Mouse (Mus musculus) hindbrain, embryonic 15.5 days (tissue): ENCODE data around the gene Atg10. TPM values are rescaled to one million over a fixed set of nuclear protein-coding genes. Genes with fewer than 3 reads are reported as not detected.
A peak's percentile ranks its signal among the peaks of the same experiment; 100 is the strongest.

Source experiments
- ATAC-seq: fragments of 200-750 bp; cut with Nextera tagmentation; 2 replicates; pipeline ENCODE4 v1.8.0; 2017; ENCODE audit warnings: low read depth, moderate number of reproducible peaks, moderate TSS enrichment; ENCODE audit not compliant: low FRiP score
- H3K27ac ChIP-seq: fragments of 300-500 bp; sonication (generic); replicated peaks from 2 replicates; pipeline ENCODE4 v1.5.1; 2015; ENCODE audit warnings: mild to moderate bottlenecking, inconsistent platforms
- H3K27me3 ChIP-seq: fragments of 300-500 bp; sonication (generic); 2 replicates; pipeline ENCODE4 v1.6.1; 2015; ENCODE audit warnings: control low read depth, inconsistent platforms
- H3K36me3 ChIP-seq: fragments of 300-500 bp; sonication (generic); 2 replicates; pipeline ENCODE4 v1.6.1; 2015; ENCODE audit warnings: control low read depth, inconsistent platforms
- H3K4me1 ChIP-seq: fragments of 300-500 bp; sonication (generic); replicated peaks from 2 replicates; pipeline ENCODE4 v1.6.1; 2015; ENCODE audit warnings: control low read depth, inconsistent platforms
- H3K4me2 ChIP-seq: fragments of 300-500 bp; sonication (generic); 2 replicates; pipeline ENCODE4 v1.6.1; 2015; ENCODE audit warnings: moderate library complexity, mild to moderate bottlenecking, inconsistent platforms
- H3K4me3 ChIP-seq: fragments of 300-500 bp; sonication (generic); 2 replicates; pipeline ENCODE4 v1.5.1; 2015; ENCODE audit warnings: mild to moderate bottlenecking, inconsistent platforms
- H3K9ac ChIP-seq: fragments of 300-500 bp; sonication (generic); 2 replicates; pipeline ENCODE4 v1.6.1; 2015; ENCODE audit warnings: inconsistent platforms
- H3K9me3 ChIP-seq: fragments of 300-500 bp; sonication (generic); 2 replicates; pipeline ENCODE4 v1.6.1; 2016; ENCODE audit warnings: control low read depth, inconsistent platforms
- WGBS: fragments of 180-500 bp; shearing (Covaris S2); methylation state at CpG from one replicate; pipeline ENCODE4 v1.1.7; 2015; 5-methylcytosine and 5-hydroxymethylcytosine counted together
- polyA plus RNA-seq: library from polyadenylated mRNA; unstranded; fragments of >200 nt; fragmentation: Nextera tagmentation; extraction: Ambion mirVana; gene quantifications from 2 replicates; pipeline ENCODE4 v1.2.1, GENCODE M21; 2015

Gene Atg10
- polyA plus RNA-seq, 1 experiment from 2014 or later, result 13.6 TPM

DNA sequence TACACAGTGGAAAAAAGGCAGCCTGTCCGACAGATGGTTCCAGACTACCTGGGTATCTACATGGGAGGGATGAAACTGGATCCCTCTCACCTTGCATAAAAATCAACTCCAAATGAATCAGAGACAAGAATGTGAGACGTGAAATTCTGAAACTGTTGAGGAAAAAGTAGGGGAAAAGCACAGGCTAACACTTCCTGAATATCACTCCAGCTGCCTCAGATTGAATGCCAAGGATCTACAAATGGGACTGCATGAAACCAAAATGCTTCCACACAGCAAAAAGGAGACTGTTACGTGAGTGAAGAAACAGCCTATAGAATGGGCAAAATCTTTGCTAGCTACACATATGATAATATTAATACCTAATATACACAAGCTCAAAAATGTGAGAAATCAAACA lies 238.4 kb downstream of the Atg10 start:
- no peaks in the 10 kb centered on the region for H3K36me3 ChIP-seq
- H3K4me3 ChIP-seq, result no peak overlapping the region
- H3K9me3 ChIP-seq, result no peaks in the 10 kb centered on the region
- no peak for ATAC-seq
- no peak overlapping the region for H3K27ac ChIP-seq
- no peaks in the 10 kb centered on the region for H3K27me3 ChIP-seq
- WGBS, result 89% methylated on average over 3 of the region's 3 CpGs
- no peaks in the 10 kb centered on the region for H3K4me1 ChIP-seq
- H3K4me2 ChIP-seq, result no peak overlapping the region
- no peak overlapping the region for H3K9ac ChIP-seq

DNA sequence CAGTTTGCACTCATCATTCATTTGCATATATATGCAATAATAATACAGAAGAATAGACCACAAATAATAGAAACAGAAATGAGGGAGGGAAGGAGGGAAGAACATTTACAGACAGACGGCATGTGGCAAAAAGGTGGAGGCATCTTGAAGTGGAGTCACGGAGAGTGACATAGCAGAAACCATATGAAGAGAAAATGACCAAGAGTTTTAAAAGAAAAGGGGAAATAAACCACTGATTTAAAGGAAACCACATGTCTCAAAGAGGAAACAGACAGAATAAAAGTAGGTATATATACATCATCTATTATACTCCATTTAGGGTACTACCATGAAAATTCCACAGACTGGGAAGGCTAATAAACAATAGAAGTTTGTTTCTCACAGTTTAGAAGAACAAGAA lies 239.7 kb downstream of the Atg10 start:
- no peak overlapping the region for H3K27ac ChIP-seq
- H3K4me3 ChIP-seq, result no peak overlapping the region
- H3K9me3 ChIP-seq, result no peaks in the 10 kb centered on the region
- WGBS, result 85% methylated on average over 2 of the region's 2 CpGs
- H3K4me2 ChIP-seq, result no peak overlapping the region
- no peak overlapping the region for H3K9ac ChIP-seq
- ATAC-seq, result no peak
- H3K36me3 ChIP-seq, result no peaks in the 10 kb centered on the region
- no peaks in the 10 kb centered on the region for H3K27me3 ChIP-seq
- no peaks in the 10 kb centered on the region for H3K4me1 ChIP-seq

DNA sequence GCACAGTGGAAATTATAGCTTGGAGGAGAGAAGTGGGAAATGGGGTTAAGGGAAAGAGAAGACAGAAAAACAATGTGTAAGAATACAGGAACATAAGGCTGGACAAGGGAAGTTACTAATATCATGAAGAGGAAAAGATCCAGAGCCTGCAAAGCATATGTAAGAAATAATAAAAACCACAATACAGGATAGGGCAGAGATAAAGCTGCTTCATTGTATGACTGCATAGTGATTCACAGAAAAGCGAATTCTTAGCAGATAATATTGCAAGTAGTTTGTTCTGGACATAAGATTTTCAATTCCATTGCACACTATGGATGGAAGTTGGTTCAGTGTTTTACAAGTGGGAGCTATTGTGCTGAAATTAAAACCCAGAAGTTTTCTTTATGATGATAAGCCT lies 242.0 kb downstream of the Atg10 start:
- no peak overlapping the region for H3K4me3 ChIP-seq
- no peak overlapping the region for H3K9ac ChIP-seq
- no peak for ATAC-seq
- no peaks in the 10 kb centered on the region for H3K36me3 ChIP-seq
- H3K27me3 ChIP-seq, result no peaks in the 10 kb centered on the region
- H3K9me3 ChIP-seq, result no peaks in the 10 kb centered on the region
- no peak overlapping the region for H3K27ac ChIP-seq
- no peak overlapping the region for H3K4me2 ChIP-seq
- H3K4me1 ChIP-seq, result no peaks in the 10 kb centered on the region
- 88% methylated on average over 1 of the region's 1 CpGs for WGBS

DNA sequence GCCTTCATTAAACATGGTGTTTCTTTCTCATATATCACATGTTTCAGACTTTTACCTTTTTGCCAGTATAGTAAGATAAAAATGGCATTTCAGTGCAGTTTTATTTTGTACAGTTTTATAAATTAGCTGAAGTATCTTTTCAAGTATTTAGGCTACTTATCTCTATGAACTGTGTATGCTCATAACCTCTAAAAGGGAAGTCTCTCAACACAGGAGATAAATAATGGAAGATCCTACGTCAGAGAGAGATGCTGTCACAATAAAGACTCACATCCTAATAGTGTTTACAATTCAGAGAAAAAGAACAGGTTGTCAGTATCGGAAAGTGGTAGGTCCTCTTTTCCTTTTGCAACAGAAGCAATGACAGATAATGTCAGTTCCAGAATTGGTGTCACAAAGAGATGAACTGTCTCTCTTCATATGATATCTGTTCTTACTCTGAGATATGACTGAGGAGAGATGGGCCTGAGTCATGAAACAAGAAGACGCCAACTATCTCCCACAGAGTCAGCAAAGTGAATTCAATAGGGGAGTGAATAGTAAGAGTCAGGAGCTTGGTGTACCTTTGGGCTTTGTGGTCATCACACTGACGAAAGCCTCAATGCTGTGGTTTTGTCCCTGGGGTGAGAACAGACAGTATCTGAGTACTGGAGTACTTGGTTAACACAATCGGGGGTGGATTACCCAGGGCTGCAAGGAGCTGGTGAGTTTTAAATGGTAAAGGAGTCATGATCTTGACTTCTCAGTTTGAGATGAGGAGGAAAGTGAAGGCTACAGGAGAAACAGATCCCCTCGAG lies 242.7 kb downstream of the Atg10 start:
- H3K27me3 ChIP-seq, result no peaks in the 10 kb centered on the region
- no peak overlapping the region for H3K27ac ChIP-seq
- H3K4me1 ChIP-seq, result no peaks in the 10 kb centered on the region
- no peak overlapping the region for H3K9ac ChIP-seq
- no peak for ATAC-seq
- WGBS, result 85% methylated on average over 6 of the region's 6 CpGs
- no peak overlapping the region for H3K4me2 ChIP-seq
- no peaks in the 10 kb centered on the region for H3K36me3 ChIP-seq
- H3K4me3 ChIP-seq, result no peak overlapping the region
- H3K9me3 ChIP-seq, result no peaks in the 10 kb centered on the region

DNA sequence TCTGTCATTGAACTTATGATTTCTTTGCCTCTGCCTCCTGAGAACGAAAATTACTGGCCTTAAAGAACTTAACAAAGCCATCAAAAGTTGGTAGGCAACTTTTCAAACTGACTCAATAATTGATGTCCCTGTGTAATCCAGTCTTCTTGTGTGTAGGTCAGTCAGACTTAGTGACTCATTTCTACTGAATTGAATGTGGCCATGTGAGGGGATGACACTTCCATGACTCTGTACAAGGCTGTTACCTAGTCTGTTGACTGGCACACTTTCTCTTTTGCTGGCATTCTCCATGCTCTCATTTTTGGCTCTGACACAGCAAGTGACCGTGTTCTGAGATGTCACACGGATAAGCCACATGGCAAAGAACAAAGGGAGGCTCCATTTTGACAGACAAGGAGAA lies 246.7 kb downstream of the Atg10 start:
- H3K27me3 ChIP-seq, result no peaks in the 10 kb centered on the region
- 75% methylated on average over 3 of the region's 3 CpGs for WGBS
- ATAC-seq, result no peak

DNA sequence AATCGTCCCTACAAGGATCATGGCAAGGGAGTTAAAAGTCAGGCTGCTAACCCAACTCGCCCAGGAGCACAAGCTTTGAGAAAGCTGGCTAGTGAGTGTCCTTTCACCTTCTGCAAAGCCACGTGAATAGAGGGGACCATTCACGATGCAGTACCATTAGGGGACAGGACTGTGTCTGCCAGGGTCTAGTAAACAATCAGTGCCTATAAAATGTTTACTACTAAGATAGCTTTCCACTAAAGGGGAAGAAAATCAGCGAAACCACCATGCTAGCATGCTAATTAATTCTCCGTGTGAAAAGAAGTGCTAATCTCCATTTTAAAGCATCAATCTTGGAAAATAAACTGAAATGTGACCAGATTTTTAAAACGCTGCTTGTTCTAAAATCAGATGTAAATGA lies 250.4 kb downstream of the Atg10 start:
- peaks cover 4% of the 10 kb centered on the region; the same call in 1 of the 2 replicates for H3K4me1 ChIP-seq
- H3K9me3 ChIP-seq, result no peaks in the 10 kb centered on the region
- no peak overlapping the region for H3K4me3 ChIP-seq
- no peak overlapping the region for H3K27ac ChIP-seq
- no peaks in the 10 kb centered on the region for H3K36me3 ChIP-seq
- H3K27me3 ChIP-seq, result no peaks in the 10 kb centered on the region
- H3K9ac ChIP-seq, result no peak overlapping the region
- ATAC-seq, result no peak
- no peak overlapping the region for H3K4me2 ChIP-seq
- 43% methylated on average over 7 of the region's 7 CpGs for WGBS

More for the DNA sequence above, 246.7 kb downstream of the Atg10 start:
- Histone ChIP-seq H3K36me3 (no peaks in the 10 kb centered on the region), H3K4me1 (peaks cover 4% of the 10 kb centered on the region; the same call in 1 of the 2 replicates), H3K4me3 (no peak overlapping the region), H3K9me3 (no peaks in the 10 kb centered on the region), H3K4me2 (no peak overlapping the region), H3K27ac (no peak overlapping the region), H3K9ac (no peak overlapping the region)

DNA sequence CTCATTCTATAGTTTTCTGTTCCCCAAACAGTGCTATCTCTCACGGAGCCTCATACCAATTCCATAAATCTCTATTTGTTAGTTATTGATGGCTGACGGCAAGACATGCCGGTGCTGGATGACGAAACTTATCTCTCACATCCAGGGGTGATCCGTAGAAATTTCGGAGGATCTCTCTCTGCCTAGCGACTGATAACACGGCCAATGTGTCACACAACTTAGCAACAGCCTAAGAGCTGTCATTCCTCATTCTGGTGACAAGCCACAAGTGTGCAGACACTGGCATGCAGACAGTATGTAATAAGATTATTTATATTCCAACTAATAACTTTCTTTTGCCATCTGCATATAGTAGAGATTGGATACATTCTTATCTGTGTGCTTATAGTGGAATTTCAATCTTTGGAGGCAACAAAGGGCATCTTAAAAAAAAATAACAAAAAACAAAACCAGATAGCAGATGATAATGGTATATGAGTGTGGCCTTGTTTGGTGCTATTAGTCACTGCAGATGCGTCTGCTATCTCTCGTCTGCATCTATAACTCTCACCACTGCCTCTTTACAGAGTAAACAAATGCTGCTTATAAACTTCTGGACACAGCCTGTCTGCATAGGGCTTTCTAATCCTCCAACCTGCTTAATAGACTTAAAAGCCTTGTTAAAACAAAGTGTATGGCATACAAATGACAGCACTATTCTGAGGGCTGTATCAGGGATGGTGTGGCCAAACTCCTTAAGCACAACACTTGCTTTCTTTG lies 253.3 kb downstream of the Atg10 start:
- Histone ChIP-seq H3K9ac (no peak overlapping the region), H3K4me3 (no peak overlapping the region), H3K36me3 (no peaks in the 10 kb centered on the region), H3K27me3 (no peaks in the 10 kb centered on the region), H3K4me2 (no peak overlapping the region), H3K4me1 (peaks cover 4% of the 10 kb centered on the region; the same call in 1 of the 2 replicates), H3K27ac (no peak overlapping the region), H3K9me3 (no peaks in the 10 kb centered on the region)
- WGBS, result 84% methylated on average over 10 of the region's 10 CpGs
- no peak for ATAC-seq

DNA sequence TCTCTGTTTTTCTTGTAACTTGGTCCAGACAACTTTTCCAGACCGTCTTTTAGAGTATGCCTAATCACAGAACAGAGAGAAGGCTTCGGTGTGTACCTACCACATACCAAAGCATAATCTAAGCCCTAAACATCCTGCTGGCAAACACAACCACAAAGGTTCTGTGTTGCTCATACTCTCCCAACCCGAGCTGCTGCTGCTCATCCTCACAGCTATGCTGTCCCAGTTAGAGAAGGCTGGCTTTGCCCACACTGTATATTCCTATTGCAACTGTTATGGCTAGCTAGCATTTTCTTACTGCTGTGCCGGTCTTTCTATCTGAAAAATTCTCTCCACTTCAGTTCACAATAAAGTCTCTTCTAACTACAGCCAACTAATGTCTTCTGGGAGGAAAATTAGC lies 254.8 kb downstream of the Atg10 start:
- Histone ChIP-seq H3K9ac (no peak overlapping the region), H3K4me2 (no peak overlapping the region), H3K36me3 (no peaks in the 10 kb centered on the region), H3K27me3 (no peaks in the 10 kb centered on the region), H3K4me3 (no peak overlapping the region), H3K4me1 (peaks cover 4% of the 10 kb centered on the region; the same call in 1 of the 2 replicates), H3K27ac (no peak overlapping the region), H3K9me3 (no peaks in the 10 kb centered on the region)
- 86% methylated on average over 4 of the region's 4 CpGs for WGBS
- ATAC-seq, result no peak

DNA sequence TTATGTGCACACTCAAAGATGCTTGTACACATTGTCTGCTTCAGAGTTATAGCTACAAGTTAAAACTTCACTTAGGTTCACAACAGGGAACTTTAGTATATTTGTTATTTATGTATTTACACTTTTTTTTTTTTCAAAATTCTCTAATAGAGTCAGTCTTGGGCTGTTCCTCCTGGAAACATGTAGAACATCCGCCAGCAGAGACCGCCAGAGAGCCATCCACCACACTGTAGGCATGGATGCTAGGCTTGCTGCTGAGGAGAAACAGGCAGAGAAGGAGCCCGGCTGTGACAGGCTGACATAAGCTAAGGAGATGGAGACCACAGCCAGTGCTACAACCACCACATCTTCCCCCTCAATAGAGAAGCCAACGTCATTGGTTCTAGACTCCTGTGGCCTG lies 256.3 kb downstream of the Atg10 start:
- Histone ChIP-seq H3K27me3 (no peaks in the 10 kb centered on the region), H3K4me3 (no peak overlapping the region), H3K9ac (no peak overlapping the region), H3K27ac (no peak overlapping the region), H3K4me2 (no peak overlapping the region), H3K36me3 (no peaks in the 10 kb centered on the region), H3K4me1 (0 out of 2 replicates have a peak, but pooled peaks cover 4% of the 10 kb centered on the region), H3K9me3 (no peaks in the 10 kb centered on the region)
- WGBS, result 6% methylated on average over 4 of the region's 4 CpGs
- ATAC-seq, result peak; percentile 93

DNA sequence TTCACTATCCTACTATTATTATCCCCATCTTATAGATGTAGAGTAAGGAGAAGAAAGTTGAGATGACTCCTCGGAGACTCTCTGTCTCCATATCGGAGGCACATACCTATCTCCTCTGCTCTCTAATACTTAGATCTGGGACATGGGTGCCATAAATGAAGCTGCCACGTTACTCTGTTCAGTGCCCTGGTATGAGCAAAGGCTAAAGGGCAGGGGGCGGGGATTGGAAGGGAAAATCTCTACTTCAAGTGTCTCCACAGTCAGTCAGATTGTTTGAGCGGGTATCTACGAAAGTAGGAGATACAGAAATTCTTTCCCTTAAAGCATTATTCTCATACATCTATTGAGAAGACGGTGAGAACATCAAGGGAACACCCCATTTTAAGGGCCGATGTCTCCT lies 257.8 kb downstream of the Atg10 start:
- Histone ChIP-seq H3K9ac (no peak overlapping the region), H3K4me1 (0 out of 2 replicates have a peak, but pooled peaks cover 4% of the 10 kb centered on the region), H3K27me3 (no peaks in the 10 kb centered on the region), H3K4me3 (no peak overlapping the region), H3K4me2 (no peak overlapping the region), H3K9me3 (no peaks in the 10 kb centered on the region), H3K36me3 (no peaks in the 10 kb centered on the region), H3K27ac (no peak overlapping the region)
- no peak for ATAC-seq
- WGBS, result 84% methylated on average over 8 of the region's 8 CpGs

DNA sequence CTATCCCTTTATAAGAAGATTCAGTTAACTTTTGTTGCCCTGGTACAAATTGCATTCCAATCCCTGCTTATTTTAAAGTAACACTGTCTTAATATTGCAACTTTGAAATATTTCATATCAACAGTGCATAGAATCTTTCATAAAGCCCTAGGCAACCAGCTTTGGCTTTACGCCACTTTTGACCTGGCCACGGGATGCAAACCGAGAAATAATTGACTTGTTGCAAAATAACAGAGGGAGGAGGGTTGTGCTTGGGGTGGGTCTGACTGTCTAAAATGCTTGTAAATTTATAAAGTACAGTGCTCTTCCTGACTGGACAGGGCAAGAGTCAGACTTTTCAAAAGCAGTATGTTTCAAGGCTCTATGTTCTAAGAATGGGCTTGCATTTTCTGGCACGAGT lies 259.3 kb downstream of the Atg10 start:
- WGBS, result 75% methylated on average over 4 of the region's 4 CpGs
- ATAC-seq, result no peak
- Histone ChIP-seq H3K9ac (no peak overlapping the region), H3K27me3 (no peaks in the 10 kb centered on the region), H3K4me2 (no peak overlapping the region), H3K36me3 (no peaks in the 10 kb centered on the region), H3K4me3 (no peak overlapping the region), H3K9me3 (no peaks in the 10 kb centered on the region), H3K4me1 (0 out of 2 replicates have a peak, but pooled peaks cover 4% of the 10 kb centered on the region), H3K27ac (no peak overlapping the region)
